Mouse (Mus musculus): ENCODE results near the gene Commd3.

GRCm38 (mm10) chr2:18694611-18694950 is 22.4 kb downstream of the Commd3 start:
- no peak for TF ChIP-seq CTCF (IDR thresholded peaks at IDR 0.05; ENCODE audit: low read depth, low read length)
- TF ChIP-seq POLR2A (IDR thresholded peaks at IDR 0.05; ENCODE audit: extremely low read depth, insufficient read depth, low read length), result no peak
